Mouse (Mus musculus) C2C12 (cell line): Measurements from ENCODE around the gene Larp4b.

Experiments
- CEBPB ChIP-seq: IDR thresholded peaks from one replicate; pipeline ENCODE4 v1.6.1; 2011; ENCODE audit warnings: low read depth, mild to moderate bottlenecking, control low read depth, moderate library complexity
- CTCF ChIP-seq: IDR thresholded peaks from one replicate; pipeline ENCODE4 v1.5.1; 2011; ENCODE audit not compliant: control insufficient read depth, insufficient read depth, insufficient read length
- MAX ChIP-seq: IDR thresholded peaks from one replicate; pipeline ENCODE4 v1.6.1; 2011; ENCODE audit warnings: mild to moderate bottlenecking, control low read depth
- MYOD1 ChIP-seq: IDR thresholded peaks from one replicate; pipeline ENCODE4 v1.6.1; 2011; ENCODE audit warnings: low read depth; ENCODE audit not compliant: control insufficient read depth, insufficient read length

DNA sequence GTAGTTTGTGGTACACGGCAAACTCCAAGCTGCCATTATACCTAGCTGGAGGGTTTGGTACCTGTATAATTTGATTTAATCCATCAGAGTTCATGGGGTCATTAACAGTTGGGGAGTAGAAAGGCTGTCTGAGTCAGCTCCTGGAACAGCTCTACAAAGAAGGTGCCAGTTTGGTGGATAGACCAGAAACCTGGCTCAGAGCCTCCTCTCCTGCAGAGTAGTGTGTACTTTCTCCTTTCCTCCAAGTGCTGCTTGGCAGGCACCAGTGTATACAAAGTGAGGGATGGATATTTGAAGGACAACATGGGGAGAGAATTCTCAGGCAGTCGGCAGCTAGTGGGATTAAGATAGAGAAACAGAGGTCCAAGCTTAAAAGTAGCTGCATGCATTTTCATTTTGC, 29.5 kb upstream of the Larp4b start:
- TF ChIP-seq MYOD1 (no peak), CTCF (no peak), MAX (no peak), CEBPB (no peak)
